Mouse (Mus musculus) testis, adult 2 months (tissue): ENCODE data around the gene Rsl1d1. TPM values are rescaled to one million over a fixed set of nuclear protein-coding genes. Genes with fewer than 3 reads are reported as not detected.
"Not testable (repeated sequence)": the region's sequence is repeated elsewhere in the genome, so short reads cannot be mapped to it uniquely, and the experiment has no call there.

Experiments used
- H3K27ac ChIP-seq: fragments of 200-500 bp; 2 replicates; pipeline ENCODE4 v1.5.1; 2012; ENCODE audit warnings: low read depth, low read length; ENCODE audit not compliant: control insufficient read depth, insufficient read depth
- H3K27me3 ChIP-seq: fragments of 200-500 bp; 2 replicates; pipeline ENCODE4 v1.6.1; 2012; ENCODE audit warnings: mild to moderate bottlenecking, low read length, moderate library complexity; ENCODE audit not compliant: control insufficient read depth, insufficient read depth
- H3K36me3 ChIP-seq: fragments of 200-500 bp; 2 replicates; pipeline ENCODE4 v1.6.1; 2012; ENCODE audit warnings: mild to moderate bottlenecking, low read length; ENCODE audit not compliant: control insufficient read depth, insufficient read depth
- H3K4me1 ChIP-seq: fragments of 200-500 bp; 2 replicates; pipeline ENCODE4 v1.6.1; 2012; ENCODE audit warnings: low read length; ENCODE audit not compliant: control insufficient read depth, insufficient read depth
- H3K4me3 ChIP-seq: fragments of 200-500 bp; 2 replicates; pipeline ENCODE4 v1.5.1; 2012; ENCODE audit warnings: low read depth, mild to moderate bottlenecking, low read length, moderate library complexity, mixed read lengths; ENCODE audit not compliant: control insufficient read depth
- CTCF ChIP-seq: fragments of 200-500 bp; IDR thresholded peaks from 2 replicates; pipeline ENCODE4 v1.5.1; 2012; ENCODE audit warnings: low read depth, mild to moderate bottlenecking, inconsistent platforms, low read length, moderate library complexity; ENCODE audit not compliant: control insufficient read depth, insufficient read depth, insufficient replicate concordance
- POLR2A ChIP-seq: fragments of 200-500 bp; IDR thresholded peaks from 2 replicates; pipeline ENCODE4 v1.6.1; 2012; ENCODE audit warnings: low read depth, mild to moderate bottlenecking, inconsistent platforms, low read length, moderate library complexity; ENCODE audit not compliant: control insufficient read depth
- polyA plus RNA-seq: library from polyadenylated mRNA; depleted of rRNA; stranded (reverse); fragments of >200 nt; gene quantifications from 2 replicates; pipeline ENCODE4 v1.2.3, GENCODE M21; 2012; rRNA removed

The Rsl1d1 gene
- polyA plus RNA-seq, 1 experiment, result 8.3 TPM

DNA sequence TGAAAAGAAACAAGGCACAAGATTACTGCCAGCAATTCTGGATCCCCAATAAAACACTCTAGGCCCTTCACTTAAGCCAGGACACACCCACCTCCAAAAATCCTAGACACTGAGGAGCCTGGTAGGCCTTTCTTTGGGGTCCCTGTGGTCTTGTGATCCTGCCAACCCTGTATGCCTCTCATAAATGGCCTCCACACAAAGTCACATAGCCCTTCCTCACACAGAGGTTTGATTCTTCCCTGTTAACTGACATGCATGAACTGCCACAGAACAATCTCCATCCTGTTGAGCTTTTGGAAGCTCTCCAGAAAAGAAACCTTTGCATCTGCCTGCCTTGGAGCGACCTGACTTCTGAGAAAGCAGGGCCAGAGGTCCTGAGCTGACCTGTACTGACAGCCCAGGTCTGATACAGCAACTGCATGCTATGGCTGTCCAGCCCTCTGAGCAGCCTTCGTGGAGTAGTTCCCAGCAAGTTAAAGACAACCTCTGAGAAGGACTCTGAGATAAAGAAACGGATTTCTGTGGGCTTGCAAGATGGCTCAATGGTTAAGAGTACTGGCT, 38.4 kb downstream of the Rsl1d1 start:
- Histone ChIP-seq H3K27ac (no peak overlapping the region), H3K4me3 (no peak overlapping the region), H3K4me1 (no peaks in the 10 kb centered on the region), H3K36me3 (peaks cover 2% of the 10 kb centered on the region; the same call in 1 of the 2 replicates), H3K27me3 (no peaks in the 10 kb centered on the region)
- no peak for TF ChIP-seq POLR2A
- no peak for TF ChIP-seq CTCF

- not testable (repeated sequence) for H3K4me1 ChIP-seq, H3K27me3 ChIP-seq, H3K36me3 ChIP-seq, H3K27ac ChIP-seq, H3K4me3 ChIP-seq
Measured at GRCm38 (mm10) chr16:11157721-11158120, 45.4 kb downstream of the Rsl1d1 start.

DNA sequence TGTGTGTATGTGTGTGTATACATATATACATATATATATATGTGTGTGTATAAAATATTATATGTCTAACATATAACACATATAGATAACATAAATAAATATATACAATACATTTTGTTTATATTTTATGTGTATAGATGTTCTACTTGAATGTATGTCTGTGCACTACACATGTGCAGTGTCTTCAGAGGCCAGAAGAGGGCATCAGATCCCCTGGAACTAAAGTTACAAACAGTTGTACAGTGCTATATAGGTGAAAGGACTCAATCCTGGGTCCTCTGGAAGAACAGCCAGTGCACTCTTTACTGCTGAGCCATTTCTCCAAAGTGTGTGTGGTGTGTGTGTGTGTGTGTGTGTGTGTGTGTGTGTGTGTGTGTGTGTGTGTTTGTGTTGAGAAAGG, 48.6 kb downstream of the Rsl1d1 start:
- Histone ChIP-seq H3K36me3 (peaks cover 4% of the 10 kb centered on the region), H3K27ac (no peak overlapping the region), H3K4me3 (no peak overlapping the region), H3K27me3 (no peaks in the 10 kb centered on the region), H3K4me1 (no peaks in the 10 kb centered on the region)
- TF ChIP-seq CTCF, result no peak
- TF ChIP-seq POLR2A, result no peak

DNA sequence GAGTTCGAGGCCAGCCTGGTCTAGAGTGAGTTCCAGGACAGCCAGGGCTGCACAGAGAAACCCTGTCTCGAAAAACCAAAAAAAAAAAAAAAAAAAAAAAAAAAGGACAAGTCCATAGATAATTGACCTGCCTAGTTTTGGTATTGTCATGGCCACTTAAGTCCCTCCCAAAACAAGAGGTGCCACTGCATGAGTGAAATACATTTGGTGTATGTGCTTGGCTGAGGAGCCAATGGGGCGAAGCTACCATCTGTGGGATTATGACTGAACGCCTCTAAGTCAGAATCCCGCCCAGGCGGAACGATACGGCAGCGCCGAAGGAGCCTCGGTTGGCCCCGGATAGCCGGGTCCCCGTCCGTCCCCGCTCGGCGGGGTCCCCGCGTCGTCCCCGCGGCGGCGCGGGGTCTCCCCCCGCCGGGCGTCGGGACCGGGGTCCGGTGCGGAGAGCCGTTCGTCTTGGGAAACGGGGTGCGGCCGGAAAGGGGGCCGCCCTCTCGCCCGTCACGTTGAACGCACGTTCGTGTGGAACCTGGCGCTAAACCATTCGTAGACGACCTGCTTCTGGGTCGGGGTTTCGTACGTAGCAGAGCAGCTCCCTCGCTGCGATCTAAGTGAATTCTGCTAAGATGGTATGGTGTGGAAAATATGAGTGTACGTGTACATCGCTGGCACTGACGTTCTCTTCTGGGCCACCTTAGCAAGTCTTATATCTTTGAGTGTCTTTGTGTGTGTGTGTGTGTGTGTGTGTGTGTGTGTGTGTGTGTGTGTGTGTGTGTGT, 59.2 kb downstream of the Rsl1d1 start:
- not testable (repeated sequence) for H3K27me3 ChIP-seq, H3K36me3 ChIP-seq, H3K27ac ChIP-seq, H3K4me1 ChIP-seq
- peak overlapping the region; percentile 12; the same call in 1 of the 2 replicates for H3K4me3 ChIP-seq

Other genes with a start within 250 kb of the Rsl1d1 start
- 43.5 and 49.7 TPM in 2 replicates for gene Snn, start 142.4 kb downstream of the Rsl1d1 start, polyA plus RNA-seq
- 14.7 and 17.7 TPM in 2 replicates for gene Litaf, start 137.2 kb downstream of the Rsl1d1 start, polyA plus RNA-seq
- 9.0 and 11.6 TPM in 2 replicates for gene Txndc11, start 68.7 kb downstream of the Rsl1d1 start, polyA plus RNA-seq
- gene Zc3h7a, start 26.9 kb downstream of the Rsl1d1 start, polyA plus RNA-seq, result 42.5 and 51.5 TPM in 2 replicates
- 15.4 and 18.1 TPM in 2 replicates for gene Gspt1, start 51.0 kb upstream of the Rsl1d1 start, polyA plus RNA-seq
- gene Tnfrsf17, start 110.5 kb upstream of the Rsl1d1 start, polyA plus RNA-seq, result 0.23 TPM in 1 of 2 replicates, not detected in the other
- gene Snx29, start 119.6 kb upstream of the Rsl1d1 start, polyA plus RNA-seq, result 6.1 and 7.7 TPM in 2 replicates